Mouse (Mus musculus): ENCODE results near the gene Pcna.
"Not testable (repeated sequence)": the region's sequence is repeated elsewhere in the genome, so short reads cannot be mapped to it uniquely, and the experiment has no call there.

The Pcna gene

DNA sequence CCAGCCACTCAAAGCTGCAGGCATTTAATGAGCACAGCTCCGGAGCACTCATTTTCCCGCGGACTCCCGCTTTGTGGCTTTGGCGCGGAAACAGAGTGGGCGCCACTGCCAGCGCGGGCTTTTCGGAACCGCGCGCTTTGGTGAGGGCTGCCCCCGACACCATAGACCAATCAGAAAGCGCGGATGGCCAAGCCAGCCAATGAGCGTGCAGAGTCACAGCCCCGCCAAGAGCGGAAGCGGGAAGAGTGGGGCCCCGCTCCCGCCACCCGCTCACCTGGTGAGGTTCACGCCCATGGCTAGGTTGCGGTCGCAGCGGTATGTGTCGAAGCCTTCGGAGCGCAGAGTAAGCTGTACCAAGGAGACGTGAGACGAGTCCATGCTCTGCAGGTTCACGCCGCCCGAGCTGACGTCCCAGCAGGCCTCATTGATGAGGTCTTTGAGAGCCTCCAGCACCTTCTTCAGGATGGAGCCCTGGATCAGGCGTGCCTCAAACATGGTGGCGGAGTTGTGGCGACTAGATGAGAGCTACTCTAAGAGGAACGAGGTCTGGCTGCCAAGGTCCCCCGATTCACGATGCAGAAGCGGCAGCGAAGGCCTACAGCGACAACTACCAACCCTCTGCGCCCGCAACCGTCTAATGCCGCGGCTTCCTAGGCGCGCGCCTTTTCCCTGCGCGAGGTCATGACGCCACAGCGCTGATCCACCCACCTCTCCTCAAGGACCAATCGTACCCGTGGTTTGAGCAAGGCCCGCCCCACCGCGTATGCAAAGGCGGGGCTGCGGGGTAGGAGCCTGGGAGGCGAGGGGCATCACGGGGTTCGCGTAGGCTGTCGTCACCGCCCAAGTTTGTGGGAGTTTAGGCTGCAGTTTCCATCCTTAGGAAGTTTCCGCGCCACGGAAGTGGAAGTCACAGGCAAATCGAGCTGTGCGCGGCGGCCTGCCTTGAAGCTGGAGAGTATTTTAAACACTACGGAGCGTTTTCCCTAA lies at the start of gene Pcna:
Gene Pcna, minus strand, starts transcription at position 773 of the 987 bp plus-strand sequence.
- in situ Hi-C loops (cut with MboI; ENCODE audit: low pct_unique_long_range_greater_than_20kb in 1 of 2, low sequenced_read_pairs in 2 of 2, unreplicated experiment in 1 of 2), result no loop called here

DNA sequence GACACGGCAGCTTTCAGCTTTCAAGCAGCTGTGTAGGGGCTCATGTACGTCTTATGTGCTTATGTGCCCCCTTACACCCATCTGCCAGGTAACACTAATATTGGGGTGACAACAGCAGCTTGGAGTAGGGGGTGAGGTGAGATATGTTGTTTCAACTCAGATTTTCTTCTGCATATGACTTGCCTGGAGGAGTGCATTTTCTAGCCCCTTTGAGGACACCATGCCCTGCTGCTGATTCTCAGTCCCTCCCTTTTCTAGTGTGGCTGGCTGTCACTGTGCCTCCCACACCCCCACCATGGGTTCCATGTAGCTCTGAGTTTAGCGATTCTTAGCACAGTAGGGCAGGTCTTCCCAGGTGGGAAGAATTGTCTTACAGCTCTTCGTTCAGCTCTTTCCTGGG lies 48.3 kb upstream of the Pcna start:
- in situ Hi-C loops (cut with MboI; ENCODE audit: low pct_unique_long_range_greater_than_20kb in 1 of 2, low sequenced_read_pairs in 2 of 2, unreplicated experiment in 1 of 2), result loop anchor here (25.0 kb wide), 1 partner anchor 611 kb away; no protein-coding TSS in a partner anchor

DNA sequence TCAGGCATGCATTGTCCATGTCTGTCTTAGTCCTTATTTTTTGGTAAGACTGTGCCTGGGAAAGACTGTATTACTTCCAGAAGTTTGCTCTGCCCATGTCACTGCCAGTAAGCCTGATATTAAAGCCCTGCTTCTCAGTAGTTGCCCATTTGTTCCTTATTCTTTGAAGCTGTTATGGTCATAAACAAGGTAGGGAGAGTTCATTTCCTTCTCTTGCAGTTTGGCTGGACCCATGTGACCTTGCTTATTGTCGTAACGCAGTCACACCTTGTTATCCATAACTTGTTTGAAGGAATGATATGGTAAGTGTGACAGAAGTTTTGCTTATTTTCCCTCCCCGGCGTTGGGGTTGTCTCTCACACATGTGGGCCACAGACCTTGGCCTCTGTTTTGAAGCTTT lies 45.1 kb upstream of the Pcna start:
- in situ Hi-C loops (cut with MboI; ENCODE audit: low pct_unique_long_range_greater_than_20kb in 1 of 2, low sequenced_read_pairs in 2 of 2, unreplicated experiment in 1 of 2), result no loop called here

DNA sequence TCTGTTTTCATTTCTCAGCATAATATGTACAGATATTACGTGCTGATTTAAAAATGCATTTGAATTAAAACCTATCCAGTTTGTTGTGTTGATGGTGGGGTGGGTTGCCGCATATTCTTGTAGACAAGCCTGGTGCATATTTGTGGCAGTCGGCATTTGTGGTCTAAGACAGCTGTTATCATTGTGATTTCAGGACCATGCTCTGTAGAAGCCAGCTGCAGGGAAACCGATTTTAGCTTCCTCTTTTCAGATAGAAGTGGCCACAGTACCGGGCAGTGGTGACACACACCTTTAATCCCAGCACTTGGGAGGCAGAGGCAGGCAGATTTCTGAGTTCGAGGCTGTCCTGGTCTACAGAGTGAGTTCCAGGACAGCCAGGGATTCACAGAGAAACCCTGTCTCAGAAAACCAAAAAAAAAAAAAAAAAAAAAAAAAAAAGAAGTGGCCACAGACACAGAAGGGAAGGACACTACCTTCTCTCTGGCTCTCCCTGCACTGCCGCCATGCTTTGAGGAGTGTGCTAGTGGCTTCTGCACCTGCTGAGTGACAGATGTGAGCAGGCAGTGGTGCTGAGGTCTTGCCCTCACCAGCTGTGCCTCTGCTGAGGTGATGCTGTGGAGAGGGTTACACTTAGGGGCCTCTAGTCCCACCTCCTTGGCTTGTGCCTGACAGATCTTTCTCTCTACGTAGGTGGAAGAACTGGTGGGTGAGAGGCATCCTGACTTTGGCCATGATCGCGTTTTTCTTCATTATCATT lies 40.8 kb upstream of the Pcna start:
- in situ Hi-C loops (cut with MboI; ENCODE audit: low pct_unique_long_range_greater_than_20kb in 1 of 2, low sequenced_read_pairs in 2 of 2, unreplicated experiment in 1 of 2), result no loop called here

DNA sequence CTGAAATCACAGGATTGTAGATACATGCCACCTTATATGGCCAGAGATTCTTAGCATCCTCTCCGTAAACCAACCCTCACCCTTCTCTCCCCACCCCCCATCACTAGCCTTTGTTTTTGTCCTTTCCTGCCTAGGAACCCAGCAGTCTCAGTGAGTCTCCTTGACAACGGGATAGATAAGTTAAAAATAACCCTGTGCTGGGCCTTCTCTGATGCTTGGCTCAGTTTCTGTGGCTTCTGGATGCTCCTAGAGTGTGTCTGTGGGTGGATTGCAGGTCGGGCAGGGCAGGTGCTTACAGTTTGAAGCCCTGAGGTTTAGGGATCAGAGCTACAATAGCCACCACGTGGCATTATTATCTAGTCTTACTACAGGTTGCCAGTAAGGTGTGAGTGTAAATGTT lies 39.0 kb upstream of the Pcna start:
- in situ Hi-C loops (cut with MboI; ENCODE audit: low pct_unique_long_range_greater_than_20kb in 1 of 2, low sequenced_read_pairs in 2 of 2, unreplicated experiment in 1 of 2), result no loop called here

DNA sequence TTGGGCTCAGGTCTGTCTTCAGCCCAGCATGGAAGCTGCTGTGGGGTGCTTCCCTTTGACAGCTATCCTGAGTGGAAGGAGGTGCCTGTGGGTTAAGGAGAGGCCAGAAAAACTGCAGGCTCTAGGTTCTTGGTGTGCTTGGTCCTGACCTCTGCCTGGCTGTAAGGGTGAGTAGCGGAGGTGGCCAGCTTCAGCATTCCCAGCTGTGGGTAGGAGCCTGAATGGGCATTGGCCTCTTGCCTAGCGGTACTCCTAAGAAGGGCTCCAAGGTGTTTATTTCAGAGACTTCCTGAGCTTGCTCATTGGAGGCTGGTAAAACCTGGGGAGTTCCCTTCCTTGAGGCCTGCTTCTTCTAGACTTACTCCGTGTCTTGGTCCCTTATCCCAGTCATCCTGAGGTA lies 38.2 kb upstream of the Pcna start:
- in situ Hi-C loops (cut with MboI; ENCODE audit: low pct_unique_long_range_greater_than_20kb in 1 of 2, low sequenced_read_pairs in 2 of 2, unreplicated experiment in 1 of 2), result no loop called here

DNA sequence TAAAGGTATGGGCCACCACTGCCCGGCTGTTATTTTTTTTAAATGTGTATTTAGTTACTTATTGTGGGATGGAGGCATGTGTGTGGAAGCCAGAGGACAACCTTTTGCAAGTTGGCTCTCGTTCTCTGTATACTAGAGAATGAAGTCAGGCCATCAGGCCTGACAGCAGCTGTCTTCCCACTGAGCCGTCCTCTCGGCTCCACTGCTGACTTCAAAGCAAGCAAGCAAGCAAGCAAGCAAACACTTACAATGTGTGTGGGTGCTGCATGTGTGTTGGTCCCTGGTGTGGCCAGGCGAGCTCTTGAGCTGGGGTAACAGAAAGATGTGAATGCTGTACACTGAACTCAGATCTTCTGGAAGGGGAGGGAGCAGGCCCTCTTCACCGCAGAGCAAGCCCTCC lies 37.7 kb upstream of the Pcna start:
- in situ Hi-C loops (cut with MboI; ENCODE audit: low pct_unique_long_range_greater_than_20kb in 1 of 2, low sequenced_read_pairs in 2 of 2, unreplicated experiment in 1 of 2), result no loop called here

DNA sequence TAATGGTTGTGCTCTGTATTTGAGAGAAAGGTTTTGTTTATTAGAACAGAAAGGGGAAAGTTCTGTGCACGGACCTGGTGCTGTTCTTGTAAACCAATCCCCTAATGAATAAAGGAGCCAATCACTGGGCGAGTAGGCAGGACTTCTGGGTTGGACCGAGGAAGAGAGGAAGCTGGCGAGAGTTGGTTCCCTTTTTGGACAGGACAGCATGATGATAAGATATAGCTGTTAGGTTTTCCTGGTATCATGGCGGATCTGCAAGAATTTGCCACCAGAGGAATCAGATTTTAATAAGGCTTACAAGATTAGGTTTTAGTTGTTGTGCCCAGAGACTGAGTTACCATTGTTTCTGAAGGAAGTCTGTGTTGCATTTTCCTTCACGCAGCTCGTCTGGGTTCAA lies 36.1 kb upstream of the Pcna start:
- in situ Hi-C loops (cut with MboI; ENCODE audit: low pct_unique_long_range_greater_than_20kb in 1 of 2, low sequenced_read_pairs in 2 of 2, unreplicated experiment in 1 of 2), result not testable (repeated sequence)

DNA sequence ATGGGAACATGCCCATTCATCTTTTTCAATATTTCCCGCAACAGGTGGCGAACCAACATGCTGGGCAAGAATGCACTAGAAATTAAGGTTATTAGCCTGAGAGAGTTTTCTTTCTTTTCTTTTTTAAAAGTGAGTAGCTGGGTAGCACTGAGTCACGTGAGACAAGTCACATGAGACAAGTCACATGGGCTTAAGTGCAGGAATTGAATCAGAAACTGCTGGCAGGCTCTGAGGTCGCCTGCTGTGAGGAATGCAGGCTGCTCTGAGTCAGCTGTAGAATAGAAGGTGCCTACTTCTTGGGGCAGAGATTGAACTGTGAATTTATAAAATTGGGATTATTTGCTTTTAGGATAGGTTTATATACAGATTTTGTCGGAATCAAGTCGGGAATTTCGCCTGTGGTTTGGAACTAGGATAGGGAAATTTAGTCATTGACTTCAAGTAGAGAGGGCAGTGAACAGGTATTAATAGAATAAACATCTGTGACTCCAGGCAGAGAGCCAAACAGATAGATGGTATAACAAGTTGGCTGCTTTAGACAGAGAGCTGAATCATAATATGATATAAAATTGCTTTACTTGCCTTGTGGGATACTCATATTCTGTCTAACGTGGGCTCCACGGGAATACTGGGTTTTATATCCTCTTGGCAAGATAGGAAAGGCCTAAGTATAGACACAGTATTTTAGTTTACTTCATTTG lies 33.4 kb upstream of the Pcna start:
- in situ Hi-C loops (cut with MboI; ENCODE audit: low pct_unique_long_range_greater_than_20kb in 1 of 2, low sequenced_read_pairs in 2 of 2, unreplicated experiment in 1 of 2), result no loop called here

DNA sequence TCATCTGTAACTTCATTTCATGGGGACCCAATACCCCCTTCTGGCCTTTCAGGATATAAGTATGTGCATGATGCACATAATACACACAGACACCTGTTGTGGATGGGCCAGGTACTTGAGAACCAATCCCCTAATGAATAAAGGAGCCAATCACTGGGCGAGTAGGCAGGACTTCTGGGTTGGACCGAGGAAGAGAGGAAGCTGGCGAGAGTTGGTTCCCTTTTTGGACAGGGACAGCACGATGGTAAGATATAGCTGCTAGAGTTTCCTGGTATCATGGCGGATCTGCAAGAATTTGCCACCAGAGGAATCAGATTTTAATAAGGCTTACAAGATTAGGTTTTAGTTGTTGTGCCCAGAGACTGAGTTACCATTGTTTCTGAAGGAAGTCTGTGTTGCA lies 32.6 kb upstream of the Pcna start:
- in situ Hi-C loops (cut with MboI; ENCODE audit: low pct_unique_long_range_greater_than_20kb in 1 of 2, low sequenced_read_pairs in 2 of 2, unreplicated experiment in 1 of 2), result not testable (repeated sequence)

DNA sequence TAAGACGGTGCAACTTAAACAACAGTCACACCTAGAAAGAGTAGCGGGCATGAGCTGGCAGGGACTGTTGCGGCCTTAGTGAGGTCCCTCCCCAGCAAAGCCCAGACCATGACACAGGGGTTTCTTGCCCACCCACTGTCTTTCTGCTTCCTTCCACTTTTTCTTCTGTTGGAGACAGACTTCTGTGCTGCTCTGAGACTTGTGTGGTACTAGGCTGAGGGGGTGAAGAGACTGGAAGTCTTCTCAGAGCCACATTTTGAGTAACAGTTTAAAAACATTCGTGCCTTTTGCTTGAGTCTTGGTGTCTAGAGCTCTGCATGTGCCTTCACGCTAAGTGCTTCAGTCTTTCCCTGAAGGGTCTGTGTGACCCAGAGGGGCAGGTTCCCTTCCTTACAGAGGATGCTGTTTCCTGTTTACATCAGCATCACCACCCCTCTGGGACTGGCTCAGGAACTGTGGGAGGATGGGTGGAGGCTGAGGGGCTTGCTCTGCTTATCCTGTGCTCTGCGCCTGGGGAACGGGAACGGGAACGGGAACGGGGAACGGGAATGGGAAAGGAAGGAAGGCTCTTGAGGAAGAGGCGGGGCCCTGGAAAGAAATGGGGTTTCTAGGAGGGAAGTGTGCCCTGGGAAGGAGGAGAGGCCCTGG lies 31.5 kb upstream of the Pcna start:
- in situ Hi-C loops (cut with MboI; ENCODE audit: low pct_unique_long_range_greater_than_20kb in 1 of 2, low sequenced_read_pairs in 2 of 2, unreplicated experiment in 1 of 2), result loop anchor here in 1 of 2 experiments (5.0 kb wide), 1 partner anchor 117 kb away; no protein-coding TSS in a partner anchor

DNA sequence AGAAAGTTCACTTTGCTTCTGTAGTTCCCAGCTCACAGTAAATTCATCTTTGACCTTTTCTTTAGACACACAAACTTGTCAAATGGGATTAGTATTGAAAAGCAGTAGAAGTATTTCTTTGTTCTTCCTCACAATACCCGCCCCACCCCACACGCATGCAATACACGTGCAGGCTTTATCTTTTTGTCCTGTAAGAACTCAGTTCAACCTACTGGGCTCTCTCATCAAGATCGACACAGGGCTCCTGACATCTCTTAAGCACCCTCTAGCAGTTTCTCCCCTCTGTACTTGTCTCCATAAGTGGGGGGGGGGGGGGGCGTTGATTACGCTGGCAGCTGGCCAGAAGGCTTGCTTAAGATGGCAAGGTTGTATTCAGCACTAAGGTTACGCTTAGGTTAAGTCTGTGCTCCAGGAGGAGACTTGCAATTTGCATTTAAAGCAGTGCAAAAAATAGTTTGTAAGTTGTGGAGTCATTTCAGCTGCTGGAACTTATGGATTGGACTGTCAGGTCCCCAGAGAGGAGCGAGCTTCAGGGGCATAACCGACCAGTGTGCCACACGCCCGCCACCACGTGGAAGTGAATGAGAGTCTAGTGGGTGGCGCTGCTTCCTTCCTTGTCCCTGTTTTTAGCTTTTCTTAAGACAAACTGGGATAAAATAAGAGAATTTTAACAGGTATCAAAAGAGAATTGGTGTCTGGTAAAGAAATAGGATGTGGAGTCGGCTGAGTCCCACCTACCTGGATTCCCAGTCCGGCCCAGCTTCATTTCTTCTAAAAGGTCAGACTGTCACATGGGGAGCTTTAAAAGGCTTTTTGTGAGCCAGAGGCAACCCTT lies 30.3 kb upstream of the Pcna start:
- in situ Hi-C loops (cut with MboI; ENCODE audit: low pct_unique_long_range_greater_than_20kb in 1 of 2, low sequenced_read_pairs in 2 of 2, unreplicated experiment in 1 of 2), result loop anchor here in 1 of 2 experiments (5.0 kb wide), 1 partner anchor 116 kb away; no protein-coding TSS in a partner anchor

DNA sequence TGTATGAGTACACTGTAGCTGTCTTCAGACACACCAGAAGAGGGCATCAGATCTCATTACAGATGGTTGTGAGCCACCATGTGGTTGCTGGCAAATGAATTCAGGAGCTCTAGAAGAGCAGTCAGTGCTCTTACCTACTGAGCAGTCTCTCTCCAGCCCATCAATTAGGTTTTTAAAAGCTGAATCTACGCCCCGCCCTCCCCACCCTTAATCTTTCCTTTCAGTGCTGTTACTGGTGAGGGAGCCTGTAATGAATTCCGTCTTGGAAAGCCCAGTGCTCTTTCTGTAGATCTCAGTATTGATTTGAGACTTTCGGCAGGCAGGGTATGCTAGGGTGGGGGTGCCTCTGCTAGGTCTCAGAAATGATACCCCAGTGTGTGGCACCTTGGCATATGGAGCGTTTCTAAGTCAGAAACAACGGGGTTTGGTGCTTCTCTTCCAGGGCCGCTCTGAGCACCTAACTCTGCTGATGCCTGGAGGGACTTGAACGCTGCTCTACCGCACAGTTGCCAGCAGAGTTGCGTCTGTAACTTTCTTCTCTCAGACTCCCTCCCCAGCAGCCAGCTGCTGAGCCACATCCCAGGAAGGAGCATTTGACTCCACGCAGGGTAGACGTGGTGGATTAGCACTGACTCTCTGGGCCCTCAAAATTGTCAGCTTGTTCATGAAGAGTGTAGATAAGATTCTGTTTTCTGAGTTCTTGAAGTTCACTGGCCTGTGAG lies 29.5 kb upstream of the Pcna start:
- in situ Hi-C loops (cut with MboI; ENCODE audit: low pct_unique_long_range_greater_than_20kb in 1 of 2, low sequenced_read_pairs in 2 of 2, unreplicated experiment in 1 of 2), result loop anchor here in 1 of 2 experiments (5.0 kb wide), 1 partner anchor 115 kb away; no protein-coding TSS in a partner anchor

DNA sequence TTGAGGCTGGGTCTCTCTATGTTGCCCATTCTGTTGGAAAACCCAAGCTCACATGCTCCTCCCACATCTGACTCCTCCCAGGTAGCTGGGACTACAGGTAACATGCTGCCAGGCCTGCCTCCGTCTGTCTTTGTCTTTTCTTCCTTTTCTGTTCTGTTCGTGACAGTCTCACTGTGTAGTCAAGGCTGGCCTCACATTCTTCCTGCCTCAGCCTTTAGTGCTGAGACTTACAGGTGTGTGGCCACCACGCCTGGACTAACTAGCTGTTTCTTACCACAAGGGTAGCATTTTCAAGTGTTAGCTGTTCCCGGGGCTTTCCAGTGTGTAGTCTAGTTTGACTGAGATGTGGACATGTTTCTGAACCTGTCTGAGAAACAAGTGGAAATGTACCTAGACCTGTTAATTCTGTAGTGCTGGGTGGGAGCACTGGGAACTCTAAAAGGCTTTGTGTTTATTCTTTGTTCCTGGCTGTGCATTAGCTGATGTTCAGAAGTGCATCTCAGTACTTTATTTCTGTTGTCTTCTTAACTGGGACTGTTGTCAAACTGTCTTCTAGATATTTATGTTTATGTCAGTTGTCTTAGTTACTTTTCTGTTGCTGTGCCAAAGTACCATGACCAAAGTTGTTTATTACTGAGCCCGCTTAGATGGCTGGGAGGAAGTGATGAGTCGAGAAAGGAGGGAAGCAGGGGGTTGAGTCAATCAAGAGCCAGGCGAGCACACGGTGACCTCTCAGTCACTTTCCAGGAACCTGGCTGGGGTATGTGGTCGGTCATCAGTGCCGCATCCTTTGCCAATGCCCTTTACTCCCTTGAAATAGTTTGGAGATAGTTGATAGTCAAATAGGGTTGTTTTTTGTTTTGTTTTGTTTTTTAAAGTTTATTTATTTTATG lies 28.7 kb upstream of the Pcna start:
- in situ Hi-C loops (cut with MboI; ENCODE audit: low pct_unique_long_range_greater_than_20kb in 1 of 2, low sequenced_read_pairs in 2 of 2, unreplicated experiment in 1 of 2), result loop anchor here in 1 of 2 experiments (5.0 kb wide), 1 partner anchor 115 kb away; no protein-coding TSS in a partner anchor

DNA sequence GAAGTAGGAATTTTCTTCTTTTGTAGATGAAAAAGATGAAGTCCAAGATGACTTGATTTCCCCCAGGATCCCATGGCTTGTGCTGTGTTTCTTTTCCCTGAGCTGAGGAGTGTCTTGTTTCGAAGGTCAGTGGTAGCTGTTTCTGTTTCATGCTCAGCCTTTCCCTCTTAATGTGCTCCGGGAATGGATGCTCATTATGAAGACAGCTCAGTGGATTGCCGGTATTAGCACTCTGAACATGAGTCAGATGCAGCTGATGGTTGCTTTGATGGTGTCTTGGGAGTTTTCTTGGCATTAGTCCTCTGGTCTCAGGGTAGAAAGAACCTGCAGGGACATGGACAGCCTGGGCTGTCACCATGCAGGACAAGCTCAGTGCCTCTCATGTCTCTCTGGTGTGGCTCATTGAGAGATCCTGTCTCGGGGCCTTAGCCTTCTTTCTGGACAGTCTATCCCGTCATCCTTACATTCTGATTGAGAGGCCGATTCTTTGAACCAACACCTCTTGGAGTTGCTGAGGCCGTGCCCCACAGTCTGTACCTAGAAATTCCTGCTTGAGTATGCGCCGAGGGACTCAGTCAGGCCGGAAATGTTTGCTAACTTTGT lies 27.5 kb upstream of the Pcna start:
- in situ Hi-C loops (cut with MboI; ENCODE audit: low pct_unique_long_range_greater_than_20kb in 1 of 2, low sequenced_read_pairs in 2 of 2, unreplicated experiment in 1 of 2), result loop anchor here in 1 of 2 experiments (5.0 kb wide), 1 partner anchor 113 kb away; no protein-coding TSS in a partner anchor
